Mouse (Mus musculus) embryonic facial prominence, embryonic 10.5 days (tissue): ENCODE measurements at regions not wholly inside any gene's neighbourhood (a gene's known extent, or its start where the extent isn't known, plus 50 kb on each side); places are given as distances from the start of the nearest gene placed in this dataset.

Experiments used
- DNase-seq: peaks from one replicate; pipeline ENCODE4 v3.0.0-alpha.2; 2017; ENCODE audit warnings: low spot score
- H3K27ac ChIP-seq: fragments of 300-500 bp; sonication (generic); replicated peaks from 2 replicates; pipeline ENCODE4 v1.5.1; 2016; ENCODE audit warnings: mild to moderate bottlenecking
- H3K27me3 ChIP-seq: fragments of 300-500 bp; sonication (generic); replicated peaks from 2 replicates; pipeline ENCODE4 v1.6.1; 2016; ENCODE audit warnings: low read depth, mild to moderate bottlenecking; ENCODE audit not compliant: poor library complexity, severe bottlenecking
- H3K36me3 ChIP-seq: fragments of 300-500 bp; sonication (generic); replicated peaks from 2 replicates; pipeline ENCODE4 v1.6.1; 2016; ENCODE audit warnings: mild to moderate bottlenecking, moderate library complexity
- H3K4me1 ChIP-seq: fragments of 300-500 bp; sonication (generic); 2 replicates; pipeline ENCODE4 v1.6.1; 2016
- H3K4me3 ChIP-seq: fragments of 300-500 bp; sonication (generic); 2 replicates; pipeline ENCODE4 v1.5.1; 2016; ENCODE audit warnings: mild to moderate bottlenecking, moderate library complexity
- H3K9me3 ChIP-seq: fragments of 300-500 bp; sonication (generic); 2 replicates; pipeline ENCODE4 v1.6.1; 2016; ENCODE audit warnings: mild to moderate bottlenecking
- WGBS: fragments of 180-500 bp; shearing (Covaris S2); methylation state at CpG from one replicate; pipeline ENCODE4 v1.1.7; 2016; 5-methylcytosine and 5-hydroxymethylcytosine counted together

- H3K27me3 ChIP-seq = no peaks in the 10 kb centered on the region
- peaks cover 14% of the 10 kb centered on the region for H3K4me1 ChIP-seq
- H3K4me3 ChIP-seq = no peak overlapping the region
- H3K27ac ChIP-seq = no peak overlapping the region
- no peaks in the 10 kb centered on the region for H3K36me3 ChIP-seq
- no peak for DNase-seq
- no peaks in the 10 kb centered on the region for H3K9me3 ChIP-seq
- 38% methylated on average over 6 of the region's 6 CpGs for WGBS
Measured at GRCm38 (mm10) chr4:100705960-100706359, 70.5 kb upstream of the Cachd1 start.

GRCm38 (mm10) chr4:100707125-100707524, 69.3 kb upstream of the Cachd1 start:
- Histone ChIP-seq H3K9me3 (no peaks in the 10 kb centered on the region), H3K4me1 (peaks cover 14% of the 10 kb centered on the region), H3K36me3 (no peaks in the 10 kb centered on the region), H3K4me3 (no peak overlapping the region), H3K27me3 (no peaks in the 10 kb centered on the region), H3K27ac (no peak overlapping the region)
- DNase-seq = no peak
- WGBS = 76% methylated on average over 6 of the region's 6 CpGs

GRCm38 (mm10) chr4:100708247-100708646, 68.2 kb upstream of the Cachd1 start:
- no peaks in the 10 kb centered on the region for H3K27me3 ChIP-seq
- peaks cover 14% of the 10 kb centered on the region for H3K4me1 ChIP-seq
- no peak for DNase-seq
- no peaks in the 10 kb centered on the region for H3K9me3 ChIP-seq
- 91% methylated on average over 5 of the region's 5 CpGs for WGBS
- H3K27ac ChIP-seq = no peak overlapping the region
- no peak overlapping the region for H3K4me3 ChIP-seq
- H3K36me3 ChIP-seq = no peaks in the 10 kb centered on the region

GRCm38 (mm10) chr4:100714240-100714639, 62.2 kb upstream of the Cachd1 start:
- Histone ChIP-seq H3K4me3 (no peak overlapping the region), H3K9me3 (0 out of 2 replicates have a peak, but pooled peaks cover 2% of the 10 kb centered on the region), H3K27me3 (no peaks in the 10 kb centered on the region), H3K4me1 (no peaks in the 10 kb centered on the region), H3K36me3 (no peaks in the 10 kb centered on the region), H3K27ac (no peak overlapping the region)
- no peak for DNase-seq

- 0 out of 2 replicates have a peak, but pooled peaks cover 2% of the 10 kb centered on the region for H3K9me3 ChIP-seq
- no peak for DNase-seq
- H3K36me3 ChIP-seq = no peaks in the 10 kb centered on the region
- 92% methylated on average over 9 of the region's 9 CpGs for WGBS
- no peak overlapping the region for H3K27ac ChIP-seq
- no peak overlapping the region for H3K4me3 ChIP-seq
- no peaks in the 10 kb centered on the region for H3K4me1 ChIP-seq
- peaks cover 5% of the 10 kb centered on the region; the same call in 1 of the 2 replicates for H3K27me3 ChIP-seq
Measured at GRCm38 (mm10) chr4:100717601-100718000, 58.9 kb upstream of the Cachd1 start.

- WGBS = 26% methylated on average over 9 of the region's 9 CpGs
- peak; percentile 77 for DNase-seq
- peaks cover 5% of the 10 kb centered on the region; the same call in 1 of the 2 replicates for H3K27me3 ChIP-seq
Measured at GRCm38 (mm10) chr4:100722532-100722931, 53.9 kb upstream of the Cachd1 start.

GRCm38 (mm10) chr4:100723053-100723452, 53.4 kb upstream of the Cachd1 start:
- Histone ChIP-seq H3K4me1 (no peaks in the 10 kb centered on the region), H3K9me3 (0 out of 2 replicates have a peak, but pooled peaks cover 2% of the 10 kb centered on the region), H3K27me3 (peaks cover 5% of the 10 kb centered on the region; the same call in 1 of the 2 replicates), H3K4me3 (no peak overlapping the region), H3K27ac (no peak overlapping the region), H3K36me3 (no peaks in the 10 kb centered on the region)
- 71% methylated on average over 5 of the region's 5 CpGs for WGBS
- DNase-seq = no peak

More at GRCm38 (mm10) chr4:100722532-100722931, 53.9 kb upstream of the Cachd1 start:
- Histone ChIP-seq H3K4me1 (no peaks in the 10 kb centered on the region), H3K4me3 (no peak overlapping the region), H3K27ac (no peak overlapping the region), H3K9me3 (0 out of 2 replicates have a peak, but pooled peaks cover 2% of the 10 kb centered on the region), H3K36me3 (no peaks in the 10 kb centered on the region)

- Histone ChIP-seq H3K27ac (no peak overlapping the region), H3K4me3 (no peak overlapping the region), H3K27me3 (peaks cover 5% of the 10 kb centered on the region; the same call in 1 of the 2 replicates), H3K9me3 (no peaks in the 10 kb centered on the region), H3K36me3 (no peaks in the 10 kb centered on the region), H3K4me1 (no peaks in the 10 kb centered on the region)
- WGBS = 89% methylated on average over 7 of the region's 7 CpGs
- no peak for DNase-seq
Measured at GRCm38 (mm10) chr4:100725811-100726210, 50.7 kb upstream of the Cachd1 start.

GRCm38 (mm10) chr4:100726496-100726895, 50.0 kb upstream of the Cachd1 start:
- Histone ChIP-seq H3K9me3 (no peaks in the 10 kb centered on the region), H3K36me3 (no peaks in the 10 kb centered on the region), H3K4me1 (no peaks in the 10 kb centered on the region), H3K27ac (no peak overlapping the region), H3K27me3 (peaks cover 5% of the 10 kb centered on the region; the same call in 1 of the 2 replicates), H3K4me3 (no peak overlapping the region)
- WGBS = 77% methylated on average over 6 of the region's 6 CpGs
- no peak for DNase-seq
